Mouse (Mus musculus) liver, adult 2 months (tissue): ENCODE results near the gene Tcea2. TPM values are rescaled to one million over a fixed set of nuclear protein-coding genes. Genes with fewer than 3 reads are reported as not detected.

Experiments used
- DNase-seq: peaks from one replicate; pipeline ENCODE4 v3.0.0-alpha.2; 2011; ENCODE audit warnings: low read depth, low spot score; ENCODE audit errors: extremely low read depth
- H3K27ac ChIP-seq: fragments of 200-500 bp; replicated peaks from 2 replicates; pipeline ENCODE4 v1.5.1; 2012; ENCODE audit warnings: low read depth, mild to moderate bottlenecking, control low read depth, inconsistent platforms, low read length; ENCODE audit not compliant: insufficient read depth
- H3K27me3 ChIP-seq: fragments of 200-500 bp; 2 replicates; pipeline ENCODE4 v1.6.1; 2012; ENCODE audit warnings: mild to moderate bottlenecking, moderate library complexity, low read length, inconsistent platforms; ENCODE audit not compliant: control insufficient read depth, insufficient read depth
- H3K36me3 ChIP-seq: fragments of 200-500 bp; 2 replicates; pipeline ENCODE4 v1.6.1; 2012; ENCODE audit warnings: low read length, inconsistent platforms; ENCODE audit not compliant: control insufficient read depth, insufficient read depth
- H3K4me1 ChIP-seq: fragments of 200-500 bp; 2 replicates; pipeline ENCODE4 v1.6.1; 2011; ENCODE audit warnings: low read length; ENCODE audit not compliant: control insufficient read depth, insufficient read depth
- H3K4me3 ChIP-seq: fragments of 200-500 bp; 2 replicates; pipeline ENCODE4 v1.5.1; 2011; ENCODE audit warnings: low read depth, mild to moderate bottlenecking, control low read depth, low read length, moderate library complexity; ENCODE audit not compliant: insufficient read depth
- H3K79me2 ChIP-seq: fragments of 200-500 bp; 2 replicates; pipeline ENCODE4 v1.6.1; 2012; ENCODE audit warnings: inconsistent platforms, mild to moderate bottlenecking, low read length, moderate library complexity; ENCODE audit not compliant: control insufficient read depth, insufficient read depth
- H3K9ac ChIP-seq: fragments of 200-500 bp; 2 replicates; pipeline ENCODE4 v1.6.1; 2012; ENCODE audit warnings: low read depth, mild to moderate bottlenecking, control low read depth, inconsistent platforms, low read length
- CTCF ChIP-seq: fragments of 200-500 bp; IDR thresholded peaks from 2 replicates; pipeline ENCODE4 v1.5.1; 2011; ENCODE audit warnings: low read depth, low read length, control low read depth
- POLR2A ChIP-seq: fragments of 200-500 bp; IDR thresholded peaks from 2 replicates; pipeline ENCODE4 v1.6.1; 2011; ENCODE audit warnings: low read length, control low read depth; ENCODE audit not compliant: insufficient read depth; ENCODE audit errors: extremely low read depth
- WGBS: fragments of 180-500 bp; shearing (Covaris S2); methylation state at CpG from one replicate; pipeline ENCODE4 v1.1.7; 2018; 5-methylcytosine and 5-hydroxymethylcytosine counted together
- polyA plus RNA-seq: library from polyadenylated mRNA; depleted of rRNA; stranded (reverse); fragments of >200 nt; gene quantifications from 2 replicates; pipeline ENCODE4 v1.2.3, GENCODE M21; 2012
- total RNA-seq: library from RNA; depleted of rRNA; stranded (reverse); fragments of >200 nt; gene quantifications from 2 replicates; pipeline ENCODE4 v1.2.3, GENCODE M21; 2014

The Tcea2 gene
- total and polyA plus RNA-seq, 2 experiments: 1.4 to 2.8 TPM

GRCm38 (mm10) chr2:181670913-181671311, 9.2 kb upstream of the Tcea2 start:
- H3K4me3 ChIP-seq: peak overlapping the region; percentile 74
- no peaks in the 10 kb centered on the region for H3K4me1 ChIP-seq
- TF ChIP-seq CTCF (no peak), POLR2A (no peak)
- no peaks in the 10 kb centered on the region for H3K36me3 ChIP-seq
- WGBS: 4% methylated on average over 41 of the region's 41 CpGs
- peak overlapping the region; percentile 88 for H3K9ac ChIP-seq
- H3K27me3 ChIP-seq: peaks cover 15% of the 10 kb centered on the region
- peaks cover 4% of the 10 kb centered on the region; the same call in 1 of the 2 replicates for H3K79me2 ChIP-seq
- H3K27ac ChIP-seq: peak overlapping the region; percentile 52
- no peak for DNase-seq

- Histone ChIP-seq H3K9ac (peak within 1 kb of the TSS; percentile 88), H3K27ac (peak within 1 kb of the TSS; percentile 52), H3K4me3 (peak within 1 kb of the TSS; percentile 74), H3K27me3 (peaks cover 15% of the 10 kb centered on the region), H3K36me3 (no peaks in the 10 kb centered on the region), H3K79me2 (peaks cover 4% of the 10 kb centered on the region; the same call in 1 of the 2 replicates), H3K4me1 (no peaks in the 10 kb centered on the region)
- 2% methylated on average over 41 of the region's 43 CpGs for WGBS
- TF ChIP-seq POLR2A: peak; percentile 79
- no peak for TF ChIP-seq CTCF
- DNase-seq: no peak
Measured at GRCm38 (mm10) chr2:181671326-181671725, 8.8 kb upstream of the Tcea2 start, which contains the start of gene Sox18. Sox18 (minus strand) TSS chr2:181671640.

- H3K79me2 ChIP-seq: peaks cover 4% of the 10 kb centered on the region; the same call in 1 of the 2 replicates
- H3K4me3 ChIP-seq: no peak overlapping the region
- TF ChIP-seq POLR2A (no peak), CTCF (no peak)
- DNase-seq: no peak
- no peak overlapping the region for H3K9ac ChIP-seq
- H3K27me3 ChIP-seq: peaks cover 15% of the 10 kb centered on the region
- 38% methylated on average over 7 of the region's 7 CpGs for WGBS
- no peaks in the 10 kb centered on the region for H3K4me1 ChIP-seq
- no peak overlapping the region for H3K27ac ChIP-seq
- no peaks in the 10 kb centered on the region for H3K36me3 ChIP-seq
Measured at GRCm38 (mm10) chr2:181671984-181672383, 8.1 kb upstream of the Tcea2 start.

- peaks cover 15% of the 10 kb centered on the region for H3K27me3 ChIP-seq
- no peak overlapping the region for H3K4me3 ChIP-seq
Measured at GRCm38 (mm10) chr2:181673501-181673900, 6.6 kb upstream of the Tcea2 start.

GRCm38 (mm10) chr2:181674934-181675333, 5.2 kb upstream of the Tcea2 start:
- WGBS: 78% methylated on average over 4 of the region's 4 CpGs
- no peak for TF ChIP-seq POLR2A
- TF ChIP-seq CTCF: no peak
- no peaks in the 10 kb centered on the region for H3K36me3 ChIP-seq
- no peak for DNase-seq
- no peak overlapping the region for H3K4me3 ChIP-seq
- H3K4me1 ChIP-seq: peaks cover 6% of the 10 kb centered on the region; the same call in 1 of the 2 replicates
- H3K9ac ChIP-seq: no peak overlapping the region
- H3K79me2 ChIP-seq: peaks cover 4% of the 10 kb centered on the region; the same call in 1 of the 2 replicates
- peak overlapping the region; percentile 59; the same call in 1 of the 2 replicates for H3K27ac ChIP-seq
- H3K27me3 ChIP-seq: peaks cover 15% of the 10 kb centered on the region

More at GRCm38 (mm10) chr2:181673501-181673900, 6.6 kb upstream of the Tcea2 start:
- no peaks in the 10 kb centered on the region for H3K4me1 ChIP-seq
- H3K79me2 ChIP-seq: peaks cover 4% of the 10 kb centered on the region; the same call in 1 of the 2 replicates
- no peak for DNase-seq
- no peak for TF ChIP-seq POLR2A
- TF ChIP-seq CTCF: no peak
- 50% methylated on average over 1 of the region's 1 CpGs for WGBS
- H3K9ac ChIP-seq: no peak overlapping the region
- H3K27ac ChIP-seq: 0 out of 2 replicates have a peak overlapping the region, but pooled peaks have one; percentile 9
- no peaks in the 10 kb centered on the region for H3K36me3 ChIP-seq

- H3K4me3 ChIP-seq: no peak overlapping the region
- no peaks in the 10 kb centered on the region for H3K36me3 ChIP-seq
- TF ChIP-seq POLR2A (no peak), CTCF (0 out of 2 replicates have a peak, but pooled peaks have one; percentile 9)
- DNase-seq: peak; percentile 17
- H3K4me1 ChIP-seq: peaks cover 6% of the 10 kb centered on the region; the same call in 1 of the 2 replicates
- H3K79me2 ChIP-seq: peaks cover 4% of the 10 kb centered on the region; the same call in 1 of the 2 replicates
- H3K27ac ChIP-seq: peak overlapping the region; percentile 62
- WGBS: 8% methylated on average over 14 of the region's 14 CpGs
- no peak overlapping the region for H3K9ac ChIP-seq
- H3K27me3 ChIP-seq: peaks cover 10% of the 10 kb centered on the region
Measured at GRCm38 (mm10) chr2:181675454-181675853, 4.7 kb upstream of the Tcea2 start.
